Mouse (Mus musculus): ENCODE data around the gene Myh3. TPM values are rescaled to one million over a fixed set of nuclear protein-coding genes. Genes with fewer than 3 reads are reported as not detected.

Myh3 gene
- polyA plus RNA-seq, 1 experiment = 876 TPM

- TF ChIP-seq E2F4 (IDR thresholded peaks at IDR 0.05; ENCODE audit: insufficient read depth) (no peak), TCF3 (IDR thresholded peaks at IDR 0.05; ENCODE audit: insufficient read length, low read depth) (no peak), TCF12 (IDR thresholded peaks at IDR 0.05; ENCODE audit: insufficient read depth, poor library complexity, severe bottlenecking) (no peak), CEBPB (IDR thresholded peaks at IDR 0.05; ENCODE audit: insufficient read depth, poor library complexity, severe bottlenecking) (no peak), USF1 (IDR thresholded peaks at IDR 0.05; ENCODE audit: low read depth) (no peak), MYOG (IDR thresholded peaks at IDR 0.05; ENCODE audit: control insufficient read depth in 1 of 3, insufficient read depth in 1 of 3, insufficient read length in 2 of 3, low read depth in 2 of 3) (no peak), MAX (IDR thresholded peaks at IDR 0.05; ENCODE audit: low read depth) (no peak), REST (IDR thresholded peaks at IDR 0.05; ENCODE audit: insufficient read depth, insufficient read length) (no peak), POLR2AphosphoS2 (IDR thresholded peaks at IDR 0.05; ENCODE audit: insufficient read length, low read depth) (no peak), MYOD1 (IDR thresholded peaks at IDR 0.05; ENCODE audit: control insufficient read depth in 1 of 3, insufficient read length in 2 of 3, low read depth in 2 of 3) (no peak), POLR2A (IDR thresholded peaks at IDR 0.05; ENCODE audit: insufficient read length, low read depth) (no peak)
- H3K36me3 ChIP-seq (ENCODE audit: control insufficient read depth, insufficient read depth) = no peaks in the 10 kb centered on the region
- H3K79me2 ChIP-seq (ENCODE audit: control insufficient read depth, insufficient read depth) = no peaks in the 10 kb centered on the region
- H3K27me3 ChIP-seq (ENCODE audit: control insufficient read depth, insufficient read depth, insufficient read length) = no peaks in the 10 kb centered on the region
- H3ac ChIP-seq (ENCODE audit: control insufficient read depth, insufficient read length) = no peak overlapping the region
- no peak overlapping the region for H3K4me3 ChIP-seq
- H3K4me2 ChIP-seq (ENCODE audit: low read depth) = no peak overlapping the region
These were observed 62.1 kb downstream of the Myh3 start for GRCm38 (mm10) chr11:67140175-67140574.

GRCm38 (mm10) chr11:67141031-67141430, 62.9 kb downstream of the Myh3 start:
- no peak overlapping the region for H3ac ChIP-seq (ENCODE audit: control insufficient read depth, insufficient read length)
- H3K4me2 ChIP-seq (ENCODE audit: low read depth) = no peak overlapping the region
- H3K27me3 ChIP-seq (ENCODE audit: control insufficient read depth, insufficient read depth, insufficient read length) = no peaks in the 10 kb centered on the region
- TF ChIP-seq E2F4 (IDR thresholded peaks at IDR 0.05; ENCODE audit: insufficient read depth) = no peak
- no peak for TF ChIP-seq MYOD1 (IDR thresholded peaks at IDR 0.05; ENCODE audit: control insufficient read depth in 1 of 3, insufficient read length in 2 of 3, low read depth in 2 of 3)
- no peak for TF ChIP-seq POLR2A (IDR thresholded peaks at IDR 0.05; ENCODE audit: insufficient read length, low read depth)
- TF ChIP-seq MAX (IDR thresholded peaks at IDR 0.05; ENCODE audit: low read depth) = no peak
- TF ChIP-seq USF1 (IDR thresholded peaks at IDR 0.05; ENCODE audit: low read depth) = no peak
- no peak for TF ChIP-seq REST (IDR thresholded peaks at IDR 0.05; ENCODE audit: insufficient read depth, insufficient read length)
- TF ChIP-seq POLR2AphosphoS2 (IDR thresholded peaks at IDR 0.05; ENCODE audit: insufficient read length, low read depth) = no peak
- TF ChIP-seq TCF12 (IDR thresholded peaks at IDR 0.05; ENCODE audit: insufficient read depth, poor library complexity, severe bottlenecking) = no peak
- TF ChIP-seq CEBPB (IDR thresholded peaks at IDR 0.05; ENCODE audit: insufficient read depth, poor library complexity, severe bottlenecking) = no peak
- no peak for TF ChIP-seq MYOG (IDR thresholded peaks at IDR 0.05; ENCODE audit: control insufficient read depth in 1 of 3, insufficient read depth in 1 of 3, insufficient read length in 2 of 3, low read depth in 2 of 3)
- no peak for TF ChIP-seq SRF (IDR thresholded peaks at IDR 0.05; ENCODE audit: control insufficient read depth, insufficient read length, low read depth)
- TF ChIP-seq TCF3 (IDR thresholded peaks at IDR 0.05; ENCODE audit: insufficient read length, low read depth) = no peak
- H3K79me2 ChIP-seq (ENCODE audit: control insufficient read depth, insufficient read depth) = no peaks in the 10 kb centered on the region
- H3K36me3 ChIP-seq (ENCODE audit: control insufficient read depth, insufficient read depth) = no peaks in the 10 kb centered on the region
- no peak overlapping the region for H3K4me3 ChIP-seq

GRCm38 (mm10) chr11:67142047-67142446, 63.9 kb downstream of the Myh3 start:
- no peak for TF ChIP-seq REST (IDR thresholded peaks at IDR 0.05; ENCODE audit: insufficient read depth, insufficient read length)
- Histone ChIP-seq H3ac (ENCODE audit: control insufficient read depth, insufficient read length) (no peak overlapping the region), H3K4me3 (no peak overlapping the region), H3K27me3 (ENCODE audit: control insufficient read depth, insufficient read depth, insufficient read length) (no peaks in the 10 kb centered on the region), H3K4me2 (ENCODE audit: low read depth) (no peak overlapping the region), H3K36me3 (ENCODE audit: control insufficient read depth, insufficient read depth) (no peaks in the 10 kb centered on the region), H3K79me2 (ENCODE audit: control insufficient read depth, insufficient read depth) (no peaks in the 10 kb centered on the region)

DNA sequence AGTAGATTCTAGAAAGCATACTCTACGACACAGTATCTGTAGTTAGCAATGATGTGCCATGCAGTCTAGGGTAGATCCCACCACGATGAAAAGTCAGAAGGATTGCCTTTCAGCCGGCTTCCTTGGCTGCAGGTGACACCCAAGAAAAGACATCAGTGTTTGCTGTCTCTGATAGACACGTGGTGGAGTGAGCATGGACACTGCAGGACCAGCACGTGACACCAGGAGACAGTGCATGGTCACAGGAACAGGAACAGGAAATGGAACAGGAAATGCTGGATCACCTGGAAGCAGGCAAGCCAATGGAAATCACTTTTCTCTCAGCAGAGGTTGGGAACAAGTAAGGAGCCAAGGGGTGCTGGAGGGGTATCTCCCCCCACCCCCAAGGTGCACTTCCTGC, 65.0 kb downstream of the Myh3 start:
- H3K27me3 ChIP-seq (ENCODE audit: control insufficient read depth, insufficient read depth, insufficient read length) = no peaks in the 10 kb centered on the region

GRCm38 (mm10) chr11:67143863-67144498, 65.9 kb downstream of the Myh3 start:
- Histone ChIP-seq H3K4me3 (no peak overlapping the region), H3ac (ENCODE audit: control insufficient read depth, insufficient read length) (no peak overlapping the region), H3K27me3 (ENCODE audit: control insufficient read depth, insufficient read depth, insufficient read length) (no peaks in the 10 kb centered on the region), H3K79me2 (ENCODE audit: control insufficient read depth, insufficient read depth) (no peaks in the 10 kb centered on the region), H3K4me2 (ENCODE audit: low read depth) (peak overlapping the region; percentile 27), H3K36me3 (ENCODE audit: control insufficient read depth, insufficient read depth) (no peaks in the 10 kb centered on the region)
- TF ChIP-seq POLR2A (IDR thresholded peaks at IDR 0.05; ENCODE audit: insufficient read length, low read depth) (no peak), TCF12 (IDR thresholded peaks at IDR 0.05; ENCODE audit: insufficient read depth, poor library complexity, severe bottlenecking) (no peak), REST (IDR thresholded peaks at IDR 0.05; ENCODE audit: insufficient read depth, insufficient read length) (no peak), POLR2AphosphoS2 (IDR thresholded peaks at IDR 0.05; ENCODE audit: insufficient read length, low read depth) (no peak), SRF (IDR thresholded peaks at IDR 0.05; ENCODE audit: control insufficient read depth, insufficient read length, low read depth) (no peak), TCF3 (IDR thresholded peaks at IDR 0.05; ENCODE audit: insufficient read length, low read depth) (no peak), MAX (IDR thresholded peaks at IDR 0.05; ENCODE audit: low read depth) (no peak), CEBPB (IDR thresholded peaks at IDR 0.05; ENCODE audit: insufficient read depth, poor library complexity, severe bottlenecking) (no peak), MYOD1 (IDR thresholded peaks at IDR 0.05; ENCODE audit: control insufficient read depth in 1 of 3, insufficient read length in 2 of 3, low read depth in 2 of 3) (no peak), MYOG (IDR thresholded peaks at IDR 0.05; ENCODE audit: control insufficient read depth in 1 of 3, insufficient read depth in 1 of 3, insufficient read length in 2 of 3, low read depth in 2 of 3) (no peak), USF1 (IDR thresholded peaks at IDR 0.05; ENCODE audit: low read depth) (no peak), E2F4 (IDR thresholded peaks at IDR 0.05; ENCODE audit: insufficient read depth) (no peak)

More for the DNA sequence above, 65.0 kb downstream of the Myh3 start:
- Histone ChIP-seq H3K4me3 (no peak overlapping the region), H3K36me3 (ENCODE audit: control insufficient read depth, insufficient read depth) (no peaks in the 10 kb centered on the region), H3K79me2 (ENCODE audit: control insufficient read depth, insufficient read depth) (no peaks in the 10 kb centered on the region), H3K4me2 (ENCODE audit: low read depth) (no peak overlapping the region), H3ac (ENCODE audit: control insufficient read depth, insufficient read length) (no peak overlapping the region)
- no peak for TF ChIP-seq CEBPB (IDR thresholded peaks at IDR 0.05; ENCODE audit: insufficient read depth, poor library complexity, severe bottlenecking)
- peak; percentile 3 for TF ChIP-seq USF1 (IDR thresholded peaks at IDR 0.05; ENCODE audit: low read depth)
- no peak for TF ChIP-seq REST (IDR thresholded peaks at IDR 0.05; ENCODE audit: insufficient read depth, insufficient read length)

Measured in myocyte (in vitro differentiated cells).